Mouse (Mus musculus): Measurements from ENCODE around the gene Kcnj3.
"Not testable (repeated sequence)": the region's sequence is repeated elsewhere in the genome, so short reads cannot be mapped to it uniquely, and the experiment has no call there.

The Kcnj3 gene

GRCm38 (mm10) chr2:55435721-55436260, at the start of gene Kcnj3:
TSS of gene Kcnj3 (plus strand) at chr2:55435970.
- DNase-seq (ENCODE audit: low read depth): no peak

- no peak for DNase-seq (ENCODE audit: low read depth)
Measured at GRCm38 (mm10) chr2:55390330-55390989, 45.3 kb upstream of the Kcnj3 start.

- no peak for DNase-seq (ENCODE audit: low read depth)
Measured at GRCm38 (mm10) chr2:55405307-55405706, 30.5 kb upstream of the Kcnj3 start.

GRCm38 (mm10) chr2:55427633-55428032, 8.1 kb upstream of the Kcnj3 start:
- no peak for DNase-seq (ENCODE audit: low read depth)

- no peak for DNase-seq (ENCODE audit: low read depth)
Measured at GRCm38 (mm10) chr2:55432104-55432503, 3.7 kb upstream of the Kcnj3 start.

- DNase-seq (ENCODE audit: low read depth): no peak
Measured at GRCm38 (mm10) chr2:55436261-55437006, 664 bp downstream of the Kcnj3 start.

- DNase-seq (ENCODE audit: low read depth): no peak
Measured at GRCm38 (mm10) chr2:55437007-55437949, 1.5 kb downstream of the Kcnj3 start.

- DNase-seq (ENCODE audit: low read depth): no peak
Measured at GRCm38 (mm10) chr2:55437977-55438376, 2.2 kb downstream of the Kcnj3 start.

GRCm38 (mm10) chr2:55439211-55439610, 3.4 kb downstream of the Kcnj3 start:
- DNase-seq (ENCODE audit: low read depth): no peak

GRCm38 (mm10) chr2:55442006-55442405, 6.2 kb downstream of the Kcnj3 start:
- DNase-seq (ENCODE audit: low read depth): no peak

- DNase-seq (ENCODE audit: low read depth): no peak
Measured at GRCm38 (mm10) chr2:55447298-55447697, 11.5 kb downstream of the Kcnj3 start.

GRCm38 (mm10) chr2:55450774-55451173, 15.0 kb downstream of the Kcnj3 start:
- DNase-seq (ENCODE audit: low read depth): no peak

- DNase-seq (ENCODE audit: low read depth): no peak
Measured at GRCm38 (mm10) chr2:55459195-55459594, 23.4 kb downstream of the Kcnj3 start.

- no peak for DNase-seq (ENCODE audit: low read depth)
Measured at GRCm38 (mm10) chr2:55469141-55469540, 33.4 kb downstream of the Kcnj3 start.

- no peak for DNase-seq (ENCODE audit: low read depth)
Measured at GRCm38 (mm10) chr2:55470006-55470405, 34.2 kb downstream of the Kcnj3 start.

- DNase-seq (ENCODE audit: low read depth): no peak
Measured at GRCm38 (mm10) chr2:55479511-55479910, 43.7 kb downstream of the Kcnj3 start.

- no peak for DNase-seq (ENCODE audit: low read depth)
Measured at GRCm38 (mm10) chr2:55479933-55480601, 44.3 kb downstream of the Kcnj3 start.

GRCm38 (mm10) chr2:55480602-55480965, 44.8 kb downstream of the Kcnj3 start:
- no peak for DNase-seq (ENCODE audit: low read depth)

GRCm38 (mm10) chr2:55485500-55486129, 49.8 kb downstream of the Kcnj3 start:
- not testable (repeated sequence) for DNase-seq (ENCODE audit: low read depth)

GRCm38 (mm10) chr2:55503390-55504176, 67.8 kb downstream of the Kcnj3 start:
- no peak for DNase-seq (ENCODE audit: low read depth)
